Mouse (Mus musculus) retina, postnatal 7 days (tissue): ENCODE measurements around the gene Ly86.

Source experiments
- DNase-seq: peaks from one replicate; pipeline ENCODE4 v3.0.0-alpha.2; 2012; ENCODE audit warnings: low read depth, low spot score

The Ly86 gene

DNA sequence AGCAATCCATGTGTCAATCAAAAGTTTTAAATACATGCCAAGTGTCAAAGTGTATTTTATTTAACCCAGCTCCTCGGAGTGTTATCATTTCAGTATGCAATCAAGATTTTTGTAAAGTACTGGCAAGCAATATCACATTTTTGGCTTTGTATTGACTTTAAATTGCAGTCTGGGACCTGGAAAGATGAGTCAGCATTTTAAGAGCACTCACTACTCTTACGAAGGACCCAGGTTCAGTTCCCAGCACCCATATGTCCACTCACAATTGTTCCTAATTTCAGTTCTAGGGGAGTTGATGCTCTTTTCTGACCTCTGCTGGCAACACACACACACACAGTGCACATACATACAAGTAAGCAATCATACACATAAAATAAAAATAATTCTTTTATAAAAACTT is 86.7 kb downstream of the Ly86 start:
- no peak for DNase-seq

DNA sequence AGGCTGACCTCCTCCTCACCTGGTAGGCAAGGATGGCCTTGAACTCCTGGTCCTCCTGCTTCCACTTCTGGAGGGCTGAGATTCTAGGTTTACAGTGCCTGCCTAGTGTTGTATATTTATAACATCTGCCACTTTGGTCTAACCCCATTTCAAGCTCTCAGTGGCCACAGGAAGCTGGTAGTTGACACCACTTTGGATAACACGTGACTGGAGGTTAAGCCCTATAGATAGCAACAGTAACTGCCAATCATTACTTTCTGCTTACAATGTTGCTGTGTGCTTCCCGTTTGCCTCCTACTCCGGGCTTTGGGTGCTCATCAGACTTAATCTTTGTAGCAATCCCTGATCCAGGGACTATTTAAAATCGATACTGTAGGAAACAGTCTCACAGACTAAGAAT is 87.6 kb downstream of the Ly86 start:
- no peak for DNase-seq

DNA sequence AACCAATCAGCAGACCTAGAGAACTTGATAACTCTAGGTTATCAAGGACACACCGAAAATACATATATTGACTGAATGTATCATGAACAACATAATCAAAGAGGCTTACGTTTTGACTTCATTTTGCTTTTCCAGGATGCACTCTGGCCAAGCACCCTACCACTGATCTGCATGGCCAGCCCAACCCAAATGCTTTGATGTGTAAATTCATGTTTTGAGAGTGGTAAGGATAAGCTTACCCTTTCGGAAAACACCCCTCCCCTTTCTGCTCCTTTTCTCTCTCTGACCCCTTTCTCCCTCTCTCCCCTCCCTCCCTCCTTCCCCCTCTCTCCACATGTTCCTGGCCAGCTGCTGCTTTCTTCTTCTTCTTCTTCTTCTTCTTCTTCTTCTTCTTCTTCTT is 88.1 kb downstream of the Ly86 start:
- no peak for DNase-seq

DNA sequence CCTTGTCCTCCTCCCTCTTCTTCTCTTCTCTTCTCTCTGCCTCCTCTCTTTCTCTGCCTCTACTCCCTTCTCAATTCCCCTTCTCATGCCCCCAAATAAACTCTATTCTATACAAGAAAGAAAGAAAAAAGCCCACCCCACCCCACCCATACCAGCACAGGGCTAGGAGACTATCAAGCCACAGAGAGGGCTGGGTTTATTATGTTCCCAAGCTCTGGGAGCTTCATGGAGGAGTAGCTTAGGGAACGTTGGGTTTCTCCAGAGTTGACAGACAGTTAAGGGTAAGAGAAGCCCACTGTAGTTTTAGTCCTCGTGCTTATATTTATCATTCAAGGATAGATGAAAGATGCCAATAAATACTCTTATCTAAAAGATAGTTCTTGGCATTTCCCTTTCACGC is 88.7 kb downstream of the Ly86 start:
- DNase-seq: no peak

DNA sequence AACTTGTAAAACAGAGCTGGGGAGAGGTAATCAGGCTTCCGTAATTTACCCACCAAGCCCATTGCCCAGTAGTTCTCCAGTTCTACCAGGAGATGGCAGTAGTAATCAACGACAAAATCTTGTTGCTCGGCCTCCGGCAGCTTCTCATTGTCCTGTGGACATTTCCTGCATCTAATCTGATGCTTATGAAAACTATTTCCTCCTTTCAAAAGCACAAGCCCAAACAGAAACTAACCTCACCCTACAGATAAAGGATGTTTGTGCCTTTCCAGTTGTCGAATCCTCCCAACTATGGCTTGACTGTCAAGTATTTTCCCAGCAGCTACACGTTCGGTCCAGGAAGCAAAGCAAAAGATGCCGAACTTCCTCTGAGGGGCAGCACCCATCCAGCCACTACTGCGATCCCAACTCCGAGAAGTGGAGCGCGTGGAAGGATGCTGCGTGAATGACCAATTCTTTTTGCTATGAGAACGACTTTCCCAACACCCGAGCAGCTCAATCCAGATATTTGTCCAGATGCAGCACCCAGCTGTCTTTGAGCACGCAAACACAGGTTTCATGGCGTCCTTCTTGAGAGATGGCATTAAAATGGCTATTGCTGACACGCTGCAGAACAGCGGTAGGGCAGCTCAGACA is 89.2 kb downstream of the Ly86 start:
- DNase-seq: peak; percentile 65

DNA sequence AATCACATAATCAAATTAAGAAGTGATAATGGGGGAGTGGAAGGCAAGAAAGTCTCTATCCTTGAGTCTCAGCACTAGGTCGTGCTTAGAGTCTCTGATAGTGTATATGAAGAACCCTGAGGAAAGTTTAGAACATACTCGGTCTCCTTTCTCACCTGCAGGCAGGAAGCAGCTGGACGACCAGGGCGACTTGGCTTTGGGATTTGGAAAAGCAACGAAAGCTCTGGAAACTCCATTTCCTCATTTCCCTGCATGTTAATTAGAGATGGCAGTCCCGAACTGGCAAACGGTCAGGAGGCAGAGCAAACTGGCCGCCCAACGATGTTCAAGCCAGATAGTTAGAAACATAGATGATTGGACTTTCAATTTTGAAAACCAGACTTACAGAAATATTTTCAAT is 89.8 kb downstream of the Ly86 start:
- DNase-seq: no peak

DNA sequence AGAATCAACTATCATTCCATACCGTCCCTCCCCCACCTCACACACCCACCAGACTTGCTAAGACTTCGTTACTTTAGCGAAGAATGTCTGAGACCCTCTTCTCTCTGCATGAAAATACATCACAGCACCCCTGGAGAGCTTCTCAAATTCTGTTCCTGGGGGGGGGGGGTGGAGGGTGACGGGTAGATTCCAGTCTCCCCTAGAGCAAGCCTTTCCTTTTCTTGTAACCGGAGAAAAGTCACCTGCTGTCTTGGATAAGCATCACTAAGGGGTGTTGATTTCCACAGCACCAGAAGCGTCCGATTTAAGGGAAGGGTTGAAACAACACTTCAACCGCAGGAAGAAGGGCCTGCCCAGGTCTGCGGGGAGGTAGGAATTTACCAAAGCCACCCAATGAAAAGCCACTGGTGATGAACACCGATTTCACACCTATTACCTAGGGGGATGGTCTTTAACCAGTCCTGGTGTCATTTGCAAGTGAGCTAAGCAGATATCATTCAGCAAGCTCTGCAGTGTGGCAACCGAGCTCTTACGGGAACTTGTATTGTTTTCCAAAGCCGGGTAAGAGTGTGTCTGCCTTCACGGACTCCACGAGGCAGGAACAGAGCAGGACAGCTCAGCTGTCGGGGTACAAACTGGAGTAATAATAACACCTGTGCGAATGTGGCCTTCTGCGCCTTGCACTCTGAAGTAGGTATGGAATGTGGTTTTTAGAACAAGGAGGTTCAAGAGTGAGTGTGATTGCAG is 91.4 kb downstream of the Ly86 start:
- no peak for DNase-seq

DNA sequence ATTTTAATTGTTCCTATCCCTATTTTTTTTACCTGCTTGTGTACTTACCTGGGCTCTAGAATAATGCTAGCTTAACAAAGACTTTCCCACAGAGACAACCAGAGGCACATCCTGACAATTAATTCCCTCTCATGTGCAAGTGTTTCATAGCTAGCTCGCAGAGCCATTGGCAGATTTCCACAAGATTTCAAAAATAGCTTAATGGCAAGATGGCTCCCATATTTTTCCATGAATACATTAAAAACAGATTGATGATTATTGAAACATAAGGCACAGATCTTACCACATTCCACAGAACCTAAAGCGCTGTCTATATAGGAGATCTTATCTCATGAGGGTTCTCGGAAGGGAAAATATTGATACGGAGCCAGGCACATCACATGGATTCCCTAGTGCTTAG is 93.8 kb downstream of the Ly86 start:
- no peak for DNase-seq

DNA sequence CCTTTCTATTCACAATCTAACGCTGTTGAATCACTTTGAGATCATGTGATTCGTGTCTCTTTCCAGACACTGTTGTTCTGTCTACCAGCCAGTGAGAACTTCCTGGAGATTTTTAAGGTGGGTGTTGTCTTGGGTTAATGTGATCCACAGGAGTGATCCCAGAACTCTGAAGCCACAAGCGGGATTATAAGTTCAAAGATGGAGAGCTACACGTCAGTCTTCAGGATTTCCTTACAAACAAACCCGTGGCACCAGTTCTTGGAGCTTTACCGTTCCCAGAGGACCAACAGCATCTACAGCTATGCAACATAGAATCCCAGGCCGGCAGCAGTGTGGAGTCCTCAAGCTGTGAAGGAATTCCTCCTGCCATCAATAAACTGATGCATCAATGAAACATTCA is 94.5 kb downstream of the Ly86 start:
- no peak for DNase-seq

DNA sequence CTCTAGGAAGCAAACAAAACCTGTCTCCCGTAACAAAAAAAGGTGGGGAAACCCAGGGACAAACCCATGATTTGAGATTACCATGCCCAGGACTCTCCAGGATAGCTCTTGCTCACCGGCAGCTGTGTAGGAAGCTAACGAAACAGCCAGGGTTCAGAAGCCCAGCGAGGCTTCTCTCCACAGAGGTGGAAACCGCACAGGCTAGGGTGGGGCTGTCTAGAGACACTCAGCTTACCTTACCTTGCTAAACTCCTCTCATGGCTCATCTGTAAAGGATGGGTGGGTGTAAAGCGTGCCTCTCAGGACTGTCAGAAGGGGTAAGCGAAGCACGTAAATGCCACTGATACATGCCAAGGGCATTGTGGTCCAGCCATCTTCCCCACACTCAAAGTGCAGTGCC is 94.9 kb downstream of the Ly86 start:
- no peak for DNase-seq

DNA sequence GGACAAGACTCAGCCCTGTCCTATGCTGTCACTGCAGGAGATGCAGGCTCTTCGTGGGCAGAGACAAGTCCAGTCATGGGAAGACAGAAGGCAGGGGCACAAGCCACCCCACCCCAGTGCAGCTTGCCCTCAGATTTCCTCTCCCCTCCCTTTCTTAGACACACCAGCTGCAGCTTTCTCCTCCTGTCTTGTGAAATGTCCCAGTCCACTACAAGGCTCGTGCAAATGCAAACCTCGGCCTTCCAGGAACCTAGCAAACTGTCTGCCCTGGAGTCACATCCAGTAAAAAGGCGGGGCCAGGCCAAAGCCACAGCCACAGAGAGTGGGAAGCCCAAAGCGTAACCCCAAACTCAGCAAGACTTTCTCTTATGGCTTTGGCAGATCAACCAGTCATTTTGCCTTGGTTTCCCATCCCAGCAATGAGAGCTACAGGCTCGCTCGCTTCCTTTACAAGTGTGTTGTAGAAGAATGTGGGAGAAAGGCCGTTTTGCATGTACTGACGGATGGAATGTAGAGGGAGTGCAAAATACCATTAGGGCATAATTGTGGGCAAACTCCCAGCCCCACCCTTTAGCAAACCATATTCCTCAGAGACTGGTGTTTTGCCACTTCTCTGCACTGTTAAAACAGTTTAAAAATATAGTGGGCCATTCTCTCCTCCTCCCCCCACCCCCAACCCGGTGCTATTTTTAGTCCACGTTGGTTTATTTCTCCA is 95.7 kb downstream of the Ly86 start:
- no peak for DNase-seq

DNA sequence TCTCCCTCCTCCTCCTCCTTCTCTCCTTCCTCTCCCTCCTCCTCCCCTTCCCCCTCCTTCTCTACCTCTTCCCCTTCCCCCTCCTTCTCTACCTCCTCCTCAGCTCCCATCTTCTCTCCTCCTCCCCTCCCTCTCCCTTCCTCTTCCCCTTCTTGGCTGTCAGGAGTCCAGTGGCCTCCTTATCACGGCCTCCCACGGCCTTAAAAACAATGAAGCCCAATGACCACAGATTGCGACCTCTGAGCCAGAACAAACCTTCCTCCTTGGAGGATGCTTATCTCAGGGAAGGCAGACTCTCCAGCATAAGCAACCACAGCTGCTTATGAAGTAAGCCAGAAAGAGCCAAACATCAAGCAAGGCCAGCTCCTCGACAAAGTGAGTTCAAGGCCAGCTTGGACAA is 97.0 kb downstream of the Ly86 start:
- DNase-seq: no peak

DNA sequence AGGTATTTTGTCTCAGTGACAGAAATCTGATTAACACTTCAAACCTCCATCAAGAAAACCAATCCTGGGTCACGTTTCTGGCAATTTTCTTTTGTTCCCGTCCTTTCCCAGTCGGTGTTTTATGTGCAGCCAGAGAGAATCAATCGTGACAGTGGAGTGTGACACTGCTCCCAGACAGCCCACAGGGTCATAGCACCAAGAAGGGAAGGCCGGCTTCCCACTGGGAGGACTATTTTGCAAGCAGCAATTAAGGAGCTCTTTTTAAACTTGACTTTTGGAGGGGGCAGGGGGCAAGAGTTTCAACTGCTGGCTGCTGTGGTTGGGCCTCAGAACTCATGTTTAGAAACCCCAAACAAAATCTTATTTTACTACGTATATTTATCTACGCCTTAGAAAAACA is 97.5 kb downstream of the Ly86 start:
- no peak for DNase-seq

DNA sequence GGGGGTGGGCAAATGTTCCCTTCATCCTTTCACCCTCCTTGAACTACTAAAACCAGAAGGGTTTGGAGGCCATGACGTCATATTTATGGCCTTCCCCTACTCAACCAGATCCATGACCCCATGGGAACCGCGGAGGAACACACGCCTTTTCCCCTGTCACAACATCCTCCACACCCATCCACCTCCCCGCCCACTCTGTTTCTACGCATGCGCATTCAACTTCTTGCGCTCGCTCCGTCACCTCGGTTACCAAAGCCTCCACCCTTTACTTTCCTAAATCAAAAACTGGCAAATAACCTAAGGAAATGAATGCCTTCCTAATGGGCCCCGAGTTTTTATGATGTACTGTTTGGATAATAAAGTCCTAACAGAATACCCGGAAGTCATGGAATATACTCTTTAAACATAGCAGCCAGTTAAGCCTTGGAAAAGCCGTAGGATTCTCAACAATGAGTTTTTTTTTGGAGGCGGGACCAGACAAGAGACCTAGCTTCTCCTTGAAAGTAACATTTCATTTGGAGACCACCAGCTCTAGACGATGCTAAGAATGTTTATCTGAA is 101.8 kb downstream of the Ly86 start:
- no peak for DNase-seq

DNA sequence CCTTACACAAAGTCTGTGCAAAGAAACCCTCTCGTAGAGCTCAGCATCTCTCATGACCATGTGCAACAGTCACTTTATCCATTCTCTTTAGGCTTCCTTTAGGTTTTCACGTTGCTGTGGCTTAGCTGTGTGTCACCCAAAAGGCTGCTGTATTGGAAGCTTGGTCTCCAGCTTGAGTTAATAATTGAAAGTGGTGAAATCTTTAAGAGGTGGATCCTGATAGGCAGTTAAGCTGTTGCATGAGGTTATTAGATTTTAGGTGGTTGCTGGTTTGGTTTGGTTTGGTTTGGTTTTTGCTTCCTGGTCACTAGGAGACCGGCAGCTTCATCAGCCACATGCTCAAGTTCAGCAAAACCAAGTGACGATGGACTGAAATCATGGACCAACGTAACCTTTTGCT is 106.0 kb downstream of the Ly86 start:
- no peak for DNase-seq

DNA sequence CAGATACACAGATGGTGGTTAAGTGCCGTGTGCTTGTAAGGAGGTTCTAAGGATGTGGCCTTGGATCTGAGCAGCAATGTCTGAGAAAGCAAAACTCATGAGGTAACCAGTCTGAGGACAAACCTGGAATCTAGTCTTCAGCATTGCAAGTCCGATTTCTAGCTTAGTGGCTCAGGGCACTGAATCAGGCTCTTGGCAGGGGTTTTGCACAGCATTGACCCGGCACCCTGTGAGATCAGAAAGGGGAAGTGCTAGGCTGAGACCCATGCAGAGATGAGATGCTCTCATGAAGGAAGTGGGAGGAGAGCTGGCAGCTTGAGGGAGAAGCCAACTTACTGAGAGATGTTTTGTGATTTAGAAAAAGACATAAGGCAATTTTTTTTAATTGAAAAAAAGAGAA is 106.5 kb downstream of the Ly86 start:
- no peak for DNase-seq

DNA sequence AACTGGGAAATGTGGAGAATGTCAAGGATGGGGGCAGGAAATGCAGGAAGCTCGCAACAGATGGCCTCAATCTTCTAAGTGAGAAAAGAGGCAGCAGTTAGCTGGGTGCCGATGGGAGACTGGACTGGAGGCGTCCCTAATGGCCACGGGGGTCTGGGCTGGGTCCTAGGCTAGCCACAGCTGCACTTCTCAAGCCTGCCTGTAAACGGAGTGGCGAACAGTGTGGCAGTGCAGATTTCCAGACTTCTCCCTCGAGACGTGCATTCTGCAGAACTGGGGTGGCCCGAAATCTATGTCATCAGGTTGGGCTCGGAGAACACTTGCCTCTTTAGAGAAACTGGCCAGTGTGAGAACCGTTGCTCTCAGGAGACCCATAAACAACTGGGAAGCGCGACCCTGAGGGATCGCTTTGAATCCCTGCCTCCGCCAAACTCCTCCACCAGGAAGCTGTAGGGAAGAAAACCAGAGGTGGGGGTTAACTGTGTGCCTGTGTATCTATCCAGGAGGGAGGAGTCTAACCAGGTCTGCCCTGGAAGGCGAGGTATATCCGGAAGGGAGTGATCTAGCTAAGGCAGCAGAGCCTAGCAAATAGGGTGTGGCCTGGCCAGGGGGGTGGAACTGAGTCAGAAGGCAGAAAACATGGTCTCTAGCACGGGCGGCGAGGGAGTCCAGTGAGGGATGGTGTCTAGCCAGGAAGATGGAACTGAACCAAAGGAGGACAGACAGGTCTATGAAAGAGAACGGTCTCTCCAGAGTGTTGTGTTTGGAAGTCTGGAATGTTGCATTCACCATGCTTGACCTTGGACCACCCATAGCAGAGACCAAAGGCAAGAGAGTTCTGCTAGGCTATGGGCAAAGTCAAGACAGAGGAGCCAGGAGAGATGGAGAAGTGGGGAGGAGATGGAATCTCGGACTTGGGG is 107.3 kb downstream of the Ly86 start:
- DNase-seq: no peak

DNA sequence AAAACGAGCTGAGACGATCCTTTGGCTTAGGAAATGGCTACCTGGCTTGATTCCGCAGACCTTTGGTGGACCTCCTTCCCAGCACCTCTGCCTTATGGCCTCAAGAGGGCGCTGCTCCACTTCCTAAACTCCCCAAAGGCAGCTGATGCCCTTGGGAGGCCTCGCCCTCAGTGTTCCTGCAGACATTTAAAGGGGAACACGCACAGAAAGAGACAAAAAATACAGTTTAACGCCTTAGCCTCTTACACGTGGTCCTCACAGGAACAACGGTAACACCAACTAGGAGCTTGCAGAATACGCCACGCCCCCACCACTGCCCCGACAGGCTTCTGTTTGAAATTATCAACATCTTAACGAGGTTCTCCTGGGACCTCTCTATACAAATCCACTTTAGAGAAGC is 108.2 kb downstream of the Ly86 start:
- peak; percentile 87 for DNase-seq

DNA sequence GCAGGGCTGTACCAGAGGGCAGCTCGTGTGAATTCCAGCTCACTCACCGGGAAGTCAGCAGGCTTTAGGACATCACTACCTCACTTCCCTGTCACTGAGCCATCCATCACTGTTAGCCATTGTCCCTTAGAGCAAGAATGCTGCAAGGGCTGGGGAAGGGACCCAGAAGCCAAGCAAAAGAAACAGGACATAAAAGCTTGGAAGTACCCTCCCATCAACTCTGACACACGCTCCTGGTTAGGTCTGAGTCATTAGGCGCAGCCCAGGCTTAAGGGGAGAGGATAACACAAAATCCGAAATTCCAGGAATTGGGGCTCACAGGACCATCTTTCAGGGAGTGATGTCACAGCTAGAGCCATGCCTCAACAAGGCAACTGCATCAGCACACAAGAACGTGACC is 109.3 kb downstream of the Ly86 start:
- DNase-seq: no peak

DNA sequence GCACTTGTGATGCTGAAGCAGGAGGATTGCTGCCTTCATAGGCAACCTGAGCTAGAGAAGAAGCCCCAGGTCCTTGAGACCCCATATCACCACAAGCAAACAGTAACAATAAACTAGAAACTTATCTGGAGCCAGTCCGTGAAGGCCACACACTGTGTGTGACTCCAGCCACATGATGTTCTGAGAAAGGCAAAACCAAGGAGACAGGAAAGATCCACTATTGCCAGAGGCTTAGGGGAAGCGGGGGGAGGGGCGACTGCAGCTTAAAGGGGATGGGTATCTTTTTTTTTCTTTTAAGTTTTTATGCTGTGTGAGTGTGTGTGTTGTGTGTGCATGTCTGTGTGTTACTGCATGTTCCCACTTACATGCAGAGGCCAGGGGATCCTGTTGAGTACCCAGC is 110.6 kb downstream of the Ly86 start:
- DNase-seq: no peak

DNA sequence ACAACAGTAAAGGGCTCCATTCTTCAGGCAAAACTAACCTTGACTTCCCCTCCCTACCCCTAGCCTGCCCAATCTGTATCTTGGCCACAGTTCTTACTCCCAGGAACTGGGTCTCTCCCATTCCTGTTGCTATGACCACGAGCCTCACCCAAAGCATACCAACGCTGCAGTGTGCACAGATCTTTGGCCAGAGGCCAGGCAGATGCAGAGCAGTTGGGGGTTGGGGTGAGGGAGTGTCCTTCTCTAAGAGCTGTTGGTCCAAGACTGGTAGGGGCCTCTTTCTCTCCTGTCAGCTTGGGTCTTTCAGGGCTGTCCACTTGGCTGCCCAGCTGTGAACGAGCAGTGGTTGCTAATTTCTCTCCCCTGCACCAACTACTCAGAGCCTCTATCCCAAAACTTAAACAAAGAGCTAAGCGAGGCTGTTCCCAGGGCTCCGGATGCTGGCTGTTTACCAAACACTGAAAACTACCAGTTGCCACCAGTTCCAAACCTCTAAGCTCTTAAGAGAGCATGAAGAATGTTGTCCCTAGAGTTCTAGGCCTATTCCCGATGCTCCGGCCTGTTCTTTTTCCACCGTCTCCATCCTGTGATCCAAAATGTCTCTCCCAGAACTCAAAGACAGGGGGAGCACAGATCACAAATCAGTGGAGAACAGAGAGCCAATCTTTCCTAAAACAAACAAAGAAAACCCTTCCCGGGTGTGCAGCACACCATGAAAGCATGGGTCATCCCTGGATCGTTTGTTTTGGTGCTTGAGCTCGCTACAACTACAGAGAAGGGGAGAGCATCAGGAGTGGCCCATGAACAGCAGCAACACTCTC is 112.2 kb downstream of the Ly86 start:
- no peak for DNase-seq
